Mouse (Mus musculus) gastrocnemius, postnatal 14 days (tissue): Measurements from ENCODE around the gene Gm14418. TPM values are rescaled to one million over a fixed set of nuclear protein-coding genes. Genes with fewer than 3 reads are reported as not detected.
"Not testable (repeated sequence)": the region's sequence is repeated elsewhere in the genome, so short reads cannot be mapped to it uniquely, and the experiment has no call there.

ENCODE experiments used
- DNase-seq: peaks from one replicate; pipeline ENCODE4 v3.0.0; 2021; ENCODE audit warnings: mixed read lengths
- intact Hi-C: fragments of 180-260 bp; cut with DNase I; formaldehyde crosslinking; loops from one replicate; pipeline ENCODE4 v1.15.1; 2025; ENCODE audit warnings: low total_unique reads
- long read RNA-seq, 2 experiments: library from polyadenylated mRNA; stranded (forward); transcript quantifications; one replicate each; pipeline ENCODE4 v2.0.0; 2021
- total RNA-seq, 2 experiments: library from RNA; stranded (reverse); gene quantifications; 2 replicates each; pipeline ENCODE4 v1.2.3; 2021

The Gm14418 gene
- total RNA-seq: 1 to 10 TPM; 5.0 to 6.3 TPM
- long read RNA-seq, experiment 1, partial matches to known transcripts: 1 of 5 reads
- long read RNA-seq, experiment 1, other reads (novel, unspliced or antisense): 3 of 5 reads
- long read RNA-seq, experiment 2, partial matches to known transcripts: 0 of 7 reads
- long read RNA-seq, experiment 2, other reads (novel, unspliced or antisense): 6 of 7 reads

- intact Hi-C loops, DNase-seq: not testable (repeated sequence)
These were observed at the start of gene Gm14418 for GRCm38 (mm10) chr2:177398096-177398495. Gene Gm14418 (minus strand): TSS chr2:177398320.

Other genes with a start within 250 kb of the Gm14418 start
- gene Gm14410, start 191.9 kb downstream of the Gm14418 start, total RNA-seq: 1 to 10 TPM; 5.9 to 6.6 TPM
- gene Gm14409, start 131.3 kb downstream of the Gm14418 start, total RNA-seq: under 1 TPM; 0.47 TPM
- gene Gm14412, start 74.0 kb downstream of the Gm14418 start, total RNA-seq: under 1 TPM; 0.58 to 0.80 TPM
- gene Zfp970, start 66.4 kb upstream of the Gm14418 start, total RNA-seq: 10 to 100 TPM; 19.0 to 23.2 TPM
- gene Gm14403, start 99.9 kb upstream of the Gm14418 start, total RNA-seq: 10 to 100 TPM; 14.5 to 18.5 TPM
- gene Gm14406, start 179.9 kb upstream of the Gm14418 start, total RNA-seq: not detected